17 mouse cellular contexts compared by ENCODE assay signal in genomic region chr4:46056163-46056562, GRCm38 (mm10). TPM values are rescaled to one million over a fixed set of nuclear protein-coding genes. Genes with fewer than 3 reads are reported as not detected.
A peak's percentile ranks its signal among the peaks of the same experiment; 100 is the strongest.
DNase-seq lines count a peak whose midpoint lies in the region; ATAC-seq lines count a peak whose summit lies in the region.
"Had no signal": no experiment of that assay in that cellular context is flagged by ENCODE, and none has a peak within 500 bp of the region (broad histone marks: within the 10 kb centered on the region; RNA-seq: fewer than 3 reads in every experiment).

No protein-coding gene starts in this region.

- H3K4me1 ChIP-seq in heart, embryonic 13.5 days = peaks cover 71% of the 10 kb centered on the region
- H3K4me1 ChIP-seq: embryonic facial prominence, embryonic 10.5 days; forebrain, embryonic 13.5 days; intestine, embryonic 15.5 days had no signal

- DNase-seq in cerebellum, postnatal 25 days = peak; percentile 59 to 70
- DNase-seq in cerebellum, adult 11-12 months = no peak
- no peak for DNase-seq in heart, postnatal 4 days
- DNase-seq in right cerebral cortex, adult 18-20 months = peak; percentile 53
- DNase-seq in right cerebral cortex, postnatal 36 days (ENCODE audit: low spot score in 2 of 2) = no peak
- no peak for DNase-seq in urinary bladder, adult 18-20 months (ENCODE audit: low spot score in 2 of 2)
- DNase-seq: adrenal gland, adult 2 months; adrenal gland, postnatal 25 days; forebrain, postnatal 0 days; gastrocnemius, postnatal 10 days; kidney, adult 18-20 months had no signal

- H3K27ac ChIP-seq in heart, embryonic 13.5 days (replicated peaks) = 0 out of 2 replicates have a peak overlapping the region, but pooled peaks have one; percentile 20
- H3K27ac ChIP-seq: embryonic facial prominence, embryonic 10.5 days; forebrain, embryonic 13.5 days; heart, embryonic 15.5 days; hindbrain, embryonic 14.5 days; intestine, embryonic 15.5 days had no signal

- H3K27me3 ChIP-seq in heart, embryonic 13.5 days (replicated peaks) = no peaks in the 10 kb centered on the region
- H3K27me3 ChIP-seq: forebrain, embryonic 13.5 days; heart, embryonic 15.5 days; intestine, embryonic 15.5 days had no signal

- no peak overlapping the region for H3K4me3 ChIP-seq in heart, embryonic 13.5 days
- H3K4me3 ChIP-seq: embryonic facial prominence, embryonic 10.5 days; forebrain, embryonic 13.5 days; heart, embryonic 15.5 days; intestine, embryonic 15.5 days had no signal

- no peak overlapping the region for H3K4me2 ChIP-seq in heart, embryonic 13.5 days
- H3K4me2 ChIP-seq: forebrain, embryonic 13.5 days; heart, embryonic 15.5 days; hindbrain, embryonic 14.5 days; intestine, embryonic 15.5 days had no signal

- peaks cover 35% of the 10 kb centered on the region for H3K36me3 ChIP-seq in heart, embryonic 13.5 days
- H3K36me3 ChIP-seq: embryonic facial prominence, embryonic 10.5 days; intestine, embryonic 15.5 days had no signal

- H3K9me3 ChIP-seq in heart, embryonic 13.5 days = peaks cover 12% of the 10 kb centered on the region
- H3K9me3 ChIP-seq: heart, embryonic 15.5 days; intestine, embryonic 15.5 days had no signal

- WGBS in heart, embryonic 13.5 days = 84% methylated on average over 5 of the region's 5 CpGs

- H3K9ac ChIP-seq in heart, embryonic 13.5 days = no peak overlapping the region
- H3K9ac ChIP-seq: forebrain, embryonic 13.5 days; forebrain, postnatal 0 days; heart, embryonic 15.5 days; hindbrain, embryonic 14.5 days; intestine, embryonic 15.5 days had no signal

- ATAC-seq in heart, embryonic 13.5 days (ENCODE audit: extremely low read depth, insufficient number of reproducible peaks, low FRiP score, low TSS enrichment) = no peak
- ATAC-seq: forebrain, embryonic 13.5 days; forebrain, postnatal 0 days; intestine, embryonic 15.5 days had no signal

RNA-seq across cellular contexts. Expression of gene Tmod1, which starts 17.4 kb away (rescaled TPM):
- 171 and 182 TPM in 2 replicates for polyA plus RNA-seq in heart, embryonic 13.5 days (2015; fragmentation: Nextera tagmentation; extraction: Ambion mirVana)
- 100 to 1,000 TPM; 278 to 282 TPM for total RNA-seq in heart, postnatal 4 days (2021)

Comparison
In these comparisons a context has a peak if more than half of its experiments do, and no peak if none do; other contexts are left out.
1. DNase-seq: peak in cerebellum, postnatal 25 days (2 of 2) and right cerebral cortex, adult 18-20 months (single experiment); none in cerebellum, adult 11-12 months (single experiment), heart, postnatal 4 days (single experiment), right cerebral cortex, postnatal 36 days (0 of 2) and urinary bladder, adult 18-20 months (0 of 2).